Mouse (Mus musculus): ENCODE data around the gene Rer1. TPM values are rescaled to one million over a fixed set of nuclear protein-coding genes. Genes with fewer than 3 reads are reported as not detected.
"Not testable (repeated sequence)": the region's sequence is repeated elsewhere in the genome, so short reads cannot be mapped to it uniquely, and the experiment has no call there.

Gene Rer1
- polyA plus RNA-seq, 1 experiment = 86.9 TPM

GRCm38 (mm10) chr4:155079666-155080065 is 6.5 kb downstream of the Rer1 start:
- Histone ChIP-seq H3K27ac (ENCODE audit: insufficient read depth, low read length) (no peak overlapping the region), H3K4me1 (ENCODE audit: control insufficient read depth, insufficient read depth, low read length) (no peaks in the 10 kb centered on the region), H3K4me3 (ENCODE audit: insufficient read depth, low read length) (no peak overlapping the region)
- TF ChIP-seq POLR2A (IDR thresholded peaks at IDR 0.05; ENCODE audit: extremely low read depth, insufficient read depth, low read length) = no peak
- TF ChIP-seq CTCF (IDR thresholded peaks at IDR 0.05; ENCODE audit: extremely low read depth, insufficient read depth, low read length) = no peak

GRCm38 (mm10) chr4:155078808-155079207 is 7.4 kb downstream of the Rer1 start:
- not testable (repeated sequence) for H3K27ac ChIP-seq (ENCODE audit: insufficient read depth, low read length); H3K4me3 ChIP-seq (ENCODE audit: insufficient read depth, low read length); H3K4me1 ChIP-seq (ENCODE audit: control insufficient read depth, insufficient read depth, low read length)

GRCm38 (mm10) chr4:155076677-155077076 is 9.5 kb downstream of the Rer1 start:
- no peak overlapping the region for H3K27ac ChIP-seq (ENCODE audit: insufficient read depth, low read length)
- no peaks in the 10 kb centered on the region for H3K4me1 ChIP-seq (ENCODE audit: control insufficient read depth, insufficient read depth, low read length)
- H3K4me3 ChIP-seq (ENCODE audit: insufficient read depth, low read length) = no peak overlapping the region
- TF ChIP-seq POLR2A (IDR thresholded peaks at IDR 0.05; ENCODE audit: extremely low read depth, insufficient read depth, low read length) = no peak
- TF ChIP-seq CTCF (IDR thresholded peaks at IDR 0.05; ENCODE audit: extremely low read depth, insufficient read depth, low read length) = no peak

- Histone ChIP-seq H3K4me3 (ENCODE audit: insufficient read depth, low read length) (no peak overlapping the region), H3K27ac (ENCODE audit: insufficient read depth, low read length) (no peak overlapping the region), H3K4me1 (ENCODE audit: control insufficient read depth, insufficient read depth, low read length) (no peaks in the 10 kb centered on the region)
- TF ChIP-seq CTCF (IDR thresholded peaks at IDR 0.05; ENCODE audit: extremely low read depth, insufficient read depth, low read length) = no peak
- TF ChIP-seq POLR2A (IDR thresholded peaks at IDR 0.05; ENCODE audit: extremely low read depth, insufficient read depth, low read length) = no peak
Observed at GRCm38 (mm10) chr4:155075813-155076212, 10.4 kb downstream of the Rer1 start.

- no peaks in the 10 kb centered on the region for H3K4me1 ChIP-seq (ENCODE audit: control insufficient read depth, insufficient read depth, low read length)
- TF ChIP-seq POLR2A (IDR thresholded peaks at IDR 0.05; ENCODE audit: extremely low read depth, insufficient read depth, low read length) = no peak
- no peak for TF ChIP-seq CTCF (IDR thresholded peaks at IDR 0.05; ENCODE audit: extremely low read depth, insufficient read depth, low read length)
- no peak overlapping the region for H3K4me3 ChIP-seq (ENCODE audit: insufficient read depth, low read length)
- H3K27ac ChIP-seq (ENCODE audit: insufficient read depth, low read length) = no peak overlapping the region
Observed at GRCm38 (mm10) chr4:155075137-155075536, 11.0 kb downstream of the Rer1 start.

GRCm38 (mm10) chr4:155074418-155074817 is 11.8 kb downstream of the Rer1 start:
- H3K4me3 ChIP-seq (ENCODE audit: insufficient read depth, low read length) = no peak overlapping the region
- no peaks in the 10 kb centered on the region for H3K4me1 ChIP-seq (ENCODE audit: control insufficient read depth, insufficient read depth, low read length)
- TF ChIP-seq CTCF (IDR thresholded peaks at IDR 0.05; ENCODE audit: extremely low read depth, insufficient read depth, low read length) = no peak
- no peak for TF ChIP-seq POLR2A (IDR thresholded peaks at IDR 0.05; ENCODE audit: extremely low read depth, insufficient read depth, low read length)
- H3K27ac ChIP-seq (ENCODE audit: insufficient read depth, low read length) = no peak overlapping the region

- no peak overlapping the region for H3K27ac ChIP-seq (ENCODE audit: insufficient read depth, low read length)
- no peak overlapping the region for H3K4me3 ChIP-seq (ENCODE audit: insufficient read depth, low read length)
- TF ChIP-seq CTCF (IDR thresholded peaks at IDR 0.05; ENCODE audit: extremely low read depth, insufficient read depth, low read length) (no peak), POLR2A (IDR thresholded peaks at IDR 0.05; ENCODE audit: extremely low read depth, insufficient read depth, low read length) (no peak)
- H3K4me1 ChIP-seq (ENCODE audit: control insufficient read depth, insufficient read depth, low read length) = peaks cover 2% of the 10 kb centered on the region
Observed at GRCm38 (mm10) chr4:155070921-155071320, 15.3 kb downstream of the Rer1 start.

GRCm38 (mm10) chr4:155070199-155070598 is 16.0 kb downstream of the Rer1 start:
- no peak overlapping the region for H3K4me3 ChIP-seq (ENCODE audit: insufficient read depth, low read length)
- no peak overlapping the region for H3K27ac ChIP-seq (ENCODE audit: insufficient read depth, low read length)
- TF ChIP-seq CTCF (IDR thresholded peaks at IDR 0.05; ENCODE audit: extremely low read depth, insufficient read depth, low read length) (no peak), POLR2A (IDR thresholded peaks at IDR 0.05; ENCODE audit: extremely low read depth, insufficient read depth, low read length) (no peak)
- H3K4me1 ChIP-seq (ENCODE audit: control insufficient read depth, insufficient read depth, low read length) = peaks cover 2% of the 10 kb centered on the region

- Histone ChIP-seq H3K4me1 (ENCODE audit: control insufficient read depth, insufficient read depth, low read length) (peaks cover 2% of the 10 kb centered on the region), H3K4me3 (ENCODE audit: insufficient read depth, low read length) (no peak overlapping the region), H3K27ac (ENCODE audit: insufficient read depth, low read length) (no peak overlapping the region)
- TF ChIP-seq CTCF (IDR thresholded peaks at IDR 0.05; ENCODE audit: extremely low read depth, insufficient read depth, low read length) (peak; percentile 37), POLR2A (IDR thresholded peaks at IDR 0.05; ENCODE audit: extremely low read depth, insufficient read depth, low read length) (no peak)
Observed at GRCm38 (mm10) chr4:155069191-155069590, 17.0 kb downstream of the Rer1 start.

- TF ChIP-seq CTCF (IDR thresholded peaks at IDR 0.05; ENCODE audit: extremely low read depth, insufficient read depth, low read length) (no peak), POLR2A (IDR thresholded peaks at IDR 0.05; ENCODE audit: extremely low read depth, insufficient read depth, low read length) (peak; percentile 25; the same call in 1 of the 2 replicates)
- Histone ChIP-seq H3K4me1 (ENCODE audit: control insufficient read depth, insufficient read depth, low read length) (peaks cover 2% of the 10 kb centered on the region), H3K4me3 (ENCODE audit: insufficient read depth, low read length) (no peak overlapping the region; the same call in 1 of the 2 replicates), H3K27ac (ENCODE audit: insufficient read depth, low read length) (no peak overlapping the region)
Observed at GRCm38 (mm10) chr4:155068357-155068972, 17.7 kb downstream of the Rer1 start.
